Mouse (Mus musculus) macrophage (primary cell): ENCODE measurements at regions not wholly inside any gene's neighbourhood (a gene's known extent, or its start where the extent isn't known, plus 50 kb on each side); places are given as distances from the start of the nearest gene placed in this dataset.
A peak's percentile ranks its signal among the peaks of the same experiment; 100 is the strongest.
"Not testable (repeated sequence)": the region's sequence is repeated elsewhere in the genome, so short reads cannot be mapped to it uniquely, and the experiment has no call there.

Experiments
- H3K27ac ChIP-seq: fragments of 350-480 bp; formaldehyde crosslinking; 2 replicates; pipeline ENCODE4 v1.9.0; 2021
- H3K36me3 ChIP-seq: fragments of 350-480 bp; formaldehyde crosslinking; 2 replicates; pipeline ENCODE4 v1.9.0; 2021; ENCODE audit errors: inconsistent target
- H3K4me3 ChIP-seq: fragments of 350-480 bp; formaldehyde crosslinking; 2 replicates; pipeline ENCODE4 v1.9.0; 2021; ENCODE audit errors: inconsistent target
- H3K79me2 ChIP-seq: fragments of 350-480 bp; formaldehyde crosslinking; 2 replicates; pipeline ENCODE4 v1.9.0; 2021; ENCODE audit errors: inconsistent target
- WGBS: methylation state at CpG from one replicate; pipeline ENCODE4 v1.1.7; 2026; ENCODE audit warnings: inconsistent platforms; ENCODE audit not compliant: missing documents; 5-methylcytosine and 5-hydroxymethylcytosine counted together

- not testable (repeated sequence) for H3K27ac ChIP-seq
- 100% methylated on average over 4 of the region's 5 CpGs for WGBS
Observed at GRCm38 (mm10) chr1:184669173-184669572, 63.2 kb downstream of the Hlx start.

DNA sequence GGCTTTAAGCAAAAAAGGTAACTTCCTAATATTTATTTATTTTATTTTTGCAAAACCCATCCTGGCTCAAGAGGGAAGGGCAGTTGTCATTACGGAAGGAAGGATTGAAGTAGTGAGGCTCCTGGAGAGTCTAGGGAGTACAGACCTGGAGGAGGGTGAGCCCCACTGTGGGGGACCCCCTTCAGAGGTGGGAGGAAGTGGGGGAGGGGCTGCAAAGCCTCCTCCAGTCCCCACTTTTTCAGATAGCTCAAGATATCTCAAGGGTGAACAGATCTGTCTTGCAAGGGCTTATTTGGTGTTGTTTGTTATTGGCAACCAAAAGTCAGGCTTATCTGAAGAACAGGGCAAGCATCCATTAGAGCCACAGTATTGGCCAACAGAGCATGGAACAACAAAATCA lies 64.0 kb downstream of the Hlx start:
- 95% methylated on average over 1 of the region's 1 CpGs for WGBS

More at GRCm38 (mm10) chr1:184669173-184669572, 63.2 kb downstream of the Hlx start:
- not testable (repeated sequence) for H3K79me2 ChIP-seq, H3K4me3 ChIP-seq, H3K36me3 ChIP-seq

GRCm38 (mm10) chr1:184668022-184668421 lies 64.4 kb downstream of the Hlx start:
- Histone ChIP-seq H3K36me3 (no peaks in the 10 kb centered on the region), H3K79me2 (no peaks in the 10 kb centered on the region), H3K4me3 (no peak overlapping the region), H3K27ac (no peak overlapping the region)
- WGBS, result 83% methylated on average over 2 of the region's 2 CpGs

More for the DNA sequence above, 64.0 kb downstream of the Hlx start:
- Histone ChIP-seq H3K79me2 (no peaks in the 10 kb centered on the region), H3K36me3 (no peaks in the 10 kb centered on the region), H3K27ac (no peak overlapping the region), H3K4me3 (no peak overlapping the region)

DNA sequence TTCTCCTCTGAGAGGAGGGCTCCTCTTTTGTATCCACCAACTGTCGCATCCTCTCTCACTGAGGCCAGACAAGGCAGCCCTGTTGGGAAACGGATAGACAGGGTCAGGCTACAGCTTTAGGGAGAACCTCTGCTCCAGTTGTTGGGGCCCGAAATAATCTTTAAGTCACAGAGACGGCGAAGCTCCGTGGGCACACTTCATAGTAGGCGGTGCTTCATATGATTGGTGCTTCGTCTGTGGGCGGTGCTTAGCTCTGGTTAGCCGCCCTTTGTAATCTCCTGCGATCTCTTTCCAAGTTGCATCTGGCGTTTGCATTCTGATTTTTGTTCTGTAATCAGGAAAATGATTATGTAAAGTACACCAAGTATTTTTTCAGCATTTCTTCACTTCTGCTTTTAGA lies 67.2 kb downstream of the Hlx start:
- WGBS, result 45% methylated on average over 12 of the region's 12 CpGs
- H3K79me2 ChIP-seq, result no peaks in the 10 kb centered on the region
- H3K36me3 ChIP-seq, result no peaks in the 10 kb centered on the region
- no peak overlapping the region for H3K27ac ChIP-seq
- H3K4me3 ChIP-seq, result no peak overlapping the region

DNA sequence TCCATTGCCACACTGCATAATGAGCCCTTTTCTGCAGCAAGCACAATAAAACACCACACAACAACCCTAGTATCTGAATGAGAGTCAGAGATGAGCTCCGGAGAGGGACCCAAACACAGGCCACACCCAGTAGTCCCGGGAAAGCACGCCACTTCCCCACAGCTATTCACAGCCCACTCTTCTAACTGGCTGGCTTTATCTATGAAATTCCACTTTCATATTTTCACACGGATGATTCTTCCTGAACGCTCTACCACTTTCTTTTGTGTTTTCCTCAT lies 68.4 kb downstream of the Hlx start:
- 88% methylated on average over 5 of the region's 5 CpGs for WGBS
- no peak overlapping the region for H3K27ac ChIP-seq
- no peaks in the 10 kb centered on the region for H3K36me3 ChIP-seq
- H3K79me2 ChIP-seq, result no peaks in the 10 kb centered on the region
- H3K4me3 ChIP-seq, result no peak overlapping the region

- WGBS, result 95% methylated on average over 14 of the region's 14 CpGs
- Histone ChIP-seq H3K27ac (no peak overlapping the region), H3K36me3 (no peaks in the 10 kb centered on the region)
Observed at GRCm38 (mm10) chr1:184663300-184664097, 68.9 kb downstream of the Hlx start.

DNA sequence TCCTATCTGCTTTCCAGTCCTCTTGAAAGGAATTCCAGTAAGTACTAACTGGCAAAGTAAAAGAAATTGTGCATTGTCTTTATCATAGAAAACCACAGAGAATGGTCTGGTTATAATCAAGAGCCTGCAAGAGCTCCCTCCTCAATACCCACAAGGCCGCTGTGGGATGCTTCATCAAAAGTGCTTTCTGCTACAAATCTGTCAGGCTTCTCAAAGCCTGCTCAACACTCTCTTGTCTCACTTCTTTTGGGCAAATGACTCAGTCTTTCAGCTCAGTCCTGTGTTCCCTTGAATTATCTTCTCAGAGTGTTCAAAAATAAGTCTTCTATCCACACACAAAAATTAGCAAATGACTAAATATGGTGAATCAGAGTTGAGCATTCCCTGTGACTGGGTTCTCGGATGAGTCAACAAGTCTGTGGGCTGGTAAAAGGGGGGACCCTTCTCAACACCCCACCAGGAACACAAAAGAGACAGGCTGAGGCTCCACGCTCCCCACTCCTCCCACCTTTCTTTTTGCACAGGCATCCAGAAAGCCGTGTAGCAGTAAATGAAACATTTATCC lies 81.8 kb downstream of the Hlx start:
- no peak overlapping the region for H3K4me3 ChIP-seq
- H3K79me2 ChIP-seq, result no peaks in the 10 kb centered on the region
- no peaks in the 10 kb centered on the region for H3K36me3 ChIP-seq
- 100% methylated on average over 4 of the region's 4 CpGs for WGBS
- no peak overlapping the region for H3K27ac ChIP-seq

More at GRCm38 (mm10) chr1:184663300-184664097, 68.9 kb downstream of the Hlx start:
- no peaks in the 10 kb centered on the region for H3K79me2 ChIP-seq
- H3K4me3 ChIP-seq, result no peak overlapping the region

GRCm38 (mm10) chr1:184647920-184648540 lies 84.4 kb downstream of the Hlx start:
- Histone ChIP-seq H3K79me2 (no peaks in the 10 kb centered on the region), H3K36me3 (no peaks in the 10 kb centered on the region), H3K27ac (no peak overlapping the region), H3K4me3 (no peak overlapping the region)
- WGBS, result 98% methylated on average over 8 of the region's 8 CpGs

- H3K4me3 ChIP-seq, result no peak overlapping the region
- no peaks in the 10 kb centered on the region for H3K36me3 ChIP-seq
- WGBS, result 96% methylated on average over 9 of the region's 9 CpGs
- no peak overlapping the region for H3K27ac ChIP-seq
- H3K79me2 ChIP-seq, result no peaks in the 10 kb centered on the region
Observed at GRCm38 (mm10) chr1:184644767-184645598, 87.4 kb downstream of the Hlx start.

GRCm38 (mm10) chr1:184630695-184631475 lies 101.5 kb downstream of the Hlx start:
- Histone ChIP-seq H3K4me3 (no peak overlapping the region), H3K36me3 (no peaks in the 10 kb centered on the region), H3K79me2 (no peaks in the 10 kb centered on the region), H3K27ac (no peak overlapping the region)
- WGBS, result 91% methylated on average over 12 of the region's 13 CpGs

- no peaks in the 10 kb centered on the region for H3K79me2 ChIP-seq
- WGBS, result 57% methylated on average over 9 of the region's 9 CpGs
Observed at GRCm38 (mm10) chr1:184629194-184629593, 103.2 kb downstream of the Hlx start.

GRCm38 (mm10) chr1:184628566-184629168 lies 103.8 kb downstream of the Hlx start:
- H3K79me2 ChIP-seq, result no peaks in the 10 kb centered on the region
- WGBS, result 79% methylated on average over 3 of the region's 3 CpGs
- peak overlapping the region; percentile 14 for H3K27ac ChIP-seq
- no peak overlapping the region for H3K4me3 ChIP-seq
- no peaks in the 10 kb centered on the region for H3K36me3 ChIP-seq

More at GRCm38 (mm10) chr1:184629194-184629593, 103.2 kb downstream of the Hlx start:
- peak overlapping the region; percentile 14; the same call in 1 of the 2 replicates for H3K27ac ChIP-seq
- H3K36me3 ChIP-seq, result no peaks in the 10 kb centered on the region
- no peak overlapping the region for H3K4me3 ChIP-seq

GRCm38 (mm10) chr1:184622462-184622861 lies 110.0 kb downstream of the Hlx start:
- no peak overlapping the region for H3K4me3 ChIP-seq
- no peaks in the 10 kb centered on the region for H3K79me2 ChIP-seq
- H3K36me3 ChIP-seq, result no peaks in the 10 kb centered on the region
- 0 out of 2 replicates have a peak overlapping the region, but pooled peaks have one; percentile 4 for H3K27ac ChIP-seq
- WGBS, result 43% methylated on average over 3 of the region's 3 CpGs
